Mouse (Mus musculus) embryonic fibroblast, embryonic 13.5 days (primary cell): Measurements from ENCODE around the gene Akt3.

Source experiments
- CTCF ChIP-seq: IDR thresholded peaks from 2 replicates; pipeline ENCODE4 v1.5.1; 2011; ENCODE audit warnings: mild to moderate bottlenecking, control low read depth, low read length, moderate library complexity, borderline replicate concordance; ENCODE audit not compliant: insufficient read depth
- POLR2A ChIP-seq: IDR thresholded peaks from 2 replicates; pipeline ENCODE4 v1.6.1; 2011; ENCODE audit warnings: low read depth, mild to moderate bottlenecking, control low read depth, low read length, moderate library complexity

DNA sequence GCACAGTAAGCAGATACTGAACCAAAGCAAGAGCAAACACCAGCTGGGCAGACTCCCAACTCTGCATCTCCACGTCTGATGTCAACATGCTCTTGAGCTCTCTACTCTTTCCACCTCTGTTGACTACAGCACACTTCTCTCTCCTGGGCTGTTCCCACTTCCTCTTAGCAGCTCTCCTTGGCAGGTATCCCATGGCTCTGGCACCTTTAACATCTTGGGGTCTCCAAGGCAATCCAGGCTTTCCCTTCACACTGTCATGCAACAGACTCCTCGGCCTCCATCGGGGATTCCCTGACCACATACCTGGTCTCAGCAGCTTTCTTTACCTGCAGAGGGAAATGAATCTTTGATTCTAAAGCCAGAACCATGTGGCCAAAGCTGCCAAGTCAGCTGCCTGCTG is 250.6 kb downstream of the Akt3 start:
- TF ChIP-seq POLR2A, result no peak
- TF ChIP-seq CTCF, result no peak
